Mouse (Mus musculus): ENCODE measurements around the gene Cpne8.
"Not testable (repeated sequence)": the region's sequence is repeated elsewhere in the genome, so short reads cannot be mapped to it uniquely, and the experiment has no call there.

The Cpne8 gene

DNA sequence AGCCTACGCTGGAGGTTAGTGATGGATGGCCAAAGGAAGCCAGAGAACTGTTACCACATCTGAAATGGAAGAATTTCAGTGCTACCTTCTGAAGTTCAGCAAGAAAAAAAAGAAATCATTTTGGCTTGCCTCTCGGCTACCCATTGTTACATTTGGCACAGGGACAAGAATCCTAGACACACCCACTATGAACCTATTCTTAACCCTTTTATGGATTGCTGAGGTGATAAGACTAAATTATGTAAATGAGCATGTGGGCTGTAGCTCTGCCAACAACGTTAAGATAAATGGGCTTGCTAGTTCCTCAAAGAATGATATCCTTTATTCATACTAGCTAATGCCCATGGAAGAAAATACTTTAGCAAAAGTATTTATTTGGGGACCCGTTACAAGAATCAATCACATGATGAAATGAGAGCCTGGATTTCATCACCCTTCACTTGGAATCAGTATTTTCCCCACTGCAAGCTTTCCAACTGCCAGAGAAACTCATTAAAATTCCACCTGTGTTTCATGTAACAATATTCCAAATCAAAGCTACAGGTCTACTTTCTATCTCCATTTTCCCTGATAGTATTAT lies 69.3 kb downstream of the Cpne8 start:
- DNase-seq = no peak

DNA sequence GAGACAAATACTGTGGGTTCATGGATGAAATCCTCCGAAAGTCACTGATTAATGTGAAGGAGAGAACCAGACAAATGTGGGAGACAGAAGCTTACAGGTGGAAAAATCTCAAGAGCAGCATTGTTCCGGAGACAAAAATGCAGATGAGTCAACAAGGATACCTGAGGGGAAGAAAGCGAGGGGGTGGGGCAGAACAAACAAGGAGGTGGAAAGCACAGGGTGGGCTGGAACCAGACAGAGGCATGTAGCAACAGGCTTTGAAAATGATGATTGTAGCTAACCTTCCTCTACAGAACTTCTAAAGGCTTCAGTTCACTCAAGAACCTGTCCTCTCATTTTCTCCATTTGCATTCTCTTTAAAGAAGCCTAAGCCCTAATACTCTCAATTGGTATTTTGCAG lies 70.9 kb downstream of the Cpne8 start:
- DNase-seq = no peak

DNA sequence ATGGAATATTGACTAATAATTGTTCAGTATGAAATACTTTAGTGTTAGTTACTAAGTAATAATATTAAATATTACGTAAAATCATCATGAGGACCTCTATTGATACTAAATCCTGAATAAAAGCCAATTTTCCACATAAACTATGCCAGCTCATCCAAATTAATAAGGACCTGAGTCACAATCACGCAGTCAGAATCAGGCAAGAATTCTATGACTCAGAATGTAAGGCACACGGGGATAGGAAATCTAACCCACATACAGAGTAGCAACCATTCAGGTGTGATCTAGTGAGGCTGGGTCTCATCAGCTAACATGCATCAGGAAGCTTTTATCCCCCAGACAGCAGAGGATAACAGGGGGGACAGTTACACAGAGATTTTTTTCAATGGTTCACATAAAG lies 72.1 kb downstream of the Cpne8 start:
- DNase-seq = no peak

DNA sequence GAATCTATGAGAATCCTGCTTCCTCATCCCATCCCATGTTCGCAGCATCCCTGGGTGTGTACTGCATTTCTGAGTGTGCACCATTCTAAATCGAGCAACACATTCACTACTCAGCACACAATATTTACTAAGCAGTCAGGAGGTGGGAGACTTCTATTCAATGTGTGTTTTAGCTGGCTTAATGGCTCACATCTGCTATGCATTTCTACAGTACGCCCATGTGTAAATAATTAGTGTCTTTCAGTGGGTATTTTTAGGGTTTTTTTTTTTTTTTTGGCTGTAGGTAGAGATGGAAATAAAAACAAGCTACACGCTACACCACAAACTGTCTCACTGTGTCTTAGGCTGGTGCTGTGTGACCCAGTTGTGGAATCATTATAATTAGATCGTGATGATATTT lies 75.6 kb downstream of the Cpne8 start:
- no peak for DNase-seq

DNA sequence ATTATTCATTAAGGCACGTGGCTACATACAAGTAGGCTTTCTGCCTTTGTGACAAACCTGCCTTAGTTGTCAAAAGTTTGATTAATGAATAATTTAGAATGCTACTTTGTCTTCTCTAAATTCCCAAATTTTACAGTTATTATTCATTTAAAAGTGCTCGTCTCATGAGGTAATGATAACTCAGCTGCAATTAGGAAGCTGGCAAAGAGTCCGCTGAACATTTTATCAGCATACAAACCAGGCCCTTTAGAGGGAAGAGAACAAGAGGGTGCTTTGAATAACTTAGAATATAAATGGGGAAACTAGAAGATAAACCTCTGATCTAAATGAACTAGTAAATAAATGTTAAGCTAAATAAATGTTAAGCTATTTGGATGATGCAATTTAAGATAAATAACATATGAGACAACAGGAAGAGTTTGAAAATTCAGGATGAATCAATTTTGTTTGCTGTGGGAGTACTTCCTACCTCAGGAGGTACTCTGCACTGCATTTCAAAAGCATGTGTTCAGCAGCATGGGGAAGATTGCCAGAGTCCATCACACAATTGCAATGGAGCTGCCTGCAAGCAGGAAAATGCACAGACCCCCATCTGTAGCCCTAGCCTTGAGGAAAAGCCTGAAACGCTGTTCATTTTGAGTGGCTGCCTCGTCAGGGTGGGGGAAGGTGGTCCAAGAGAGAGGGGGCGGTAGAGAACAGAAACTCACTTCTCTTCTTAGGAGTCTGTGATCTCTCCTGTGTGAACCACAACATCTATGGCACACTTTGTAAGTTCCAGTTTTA lies 81.3 kb downstream of the Cpne8 start:
- no peak for DNase-seq

DNA sequence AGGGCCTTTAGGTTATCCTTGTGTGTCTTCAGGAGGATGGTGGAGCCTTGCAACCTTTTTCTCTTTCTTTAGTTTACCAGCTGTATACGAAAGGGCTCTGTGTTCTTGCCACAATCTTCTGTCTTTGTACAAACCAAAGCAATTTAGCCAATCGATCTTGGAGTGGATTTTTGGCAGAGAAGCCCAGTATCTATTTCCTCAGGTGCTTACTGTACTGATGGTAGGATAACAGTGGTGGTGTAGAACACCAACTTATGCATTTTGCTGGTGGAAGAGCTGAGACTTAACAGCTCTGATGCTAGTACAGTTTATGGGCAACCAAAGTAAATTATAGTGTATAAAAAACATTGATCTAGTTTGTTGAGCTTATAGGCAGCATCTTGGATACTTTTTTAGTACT lies 83.6 kb downstream of the Cpne8 start:
- DNase-seq = no peak

DNA sequence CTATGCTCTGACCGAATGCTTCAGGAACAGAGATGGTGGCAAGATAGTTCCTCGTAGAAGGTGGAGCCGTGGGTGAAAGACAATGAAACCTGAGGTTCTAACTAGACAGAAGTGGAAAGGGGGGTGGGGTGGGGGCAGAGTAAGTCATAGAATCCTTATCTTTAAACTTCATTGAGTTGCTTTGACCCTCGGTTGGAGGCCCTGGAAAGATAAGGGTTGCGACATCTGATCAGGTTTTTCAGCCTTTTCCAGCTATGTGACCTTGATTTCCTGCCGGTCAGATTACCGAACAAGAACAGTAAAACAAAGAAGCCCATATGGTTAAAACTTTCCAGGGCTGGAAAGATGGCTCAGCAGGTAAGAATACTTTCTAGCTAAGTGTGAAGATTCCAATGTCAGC lies 89.6 kb downstream of the Cpne8 start:
- no peak for DNase-seq

DNA sequence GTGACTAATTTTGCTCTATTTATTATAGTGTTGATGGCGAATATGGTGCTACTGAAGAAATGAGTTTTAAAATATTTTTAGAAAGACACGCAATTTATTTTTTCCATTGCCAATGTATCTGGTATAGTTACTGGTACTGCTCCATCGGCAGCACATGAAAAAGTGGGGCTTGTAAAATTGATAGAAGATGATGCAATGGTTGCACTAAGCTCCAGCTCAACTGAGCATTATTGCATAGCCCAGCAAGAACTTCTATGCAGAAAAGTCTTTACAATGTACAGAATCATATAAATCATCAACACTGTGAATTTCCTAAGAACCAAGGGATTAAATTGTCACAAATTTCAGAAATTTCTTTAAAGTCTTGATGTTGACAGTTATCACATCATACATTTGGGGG lies 101.8 kb downstream of the Cpne8 start:
- DNase-seq = no peak

DNA sequence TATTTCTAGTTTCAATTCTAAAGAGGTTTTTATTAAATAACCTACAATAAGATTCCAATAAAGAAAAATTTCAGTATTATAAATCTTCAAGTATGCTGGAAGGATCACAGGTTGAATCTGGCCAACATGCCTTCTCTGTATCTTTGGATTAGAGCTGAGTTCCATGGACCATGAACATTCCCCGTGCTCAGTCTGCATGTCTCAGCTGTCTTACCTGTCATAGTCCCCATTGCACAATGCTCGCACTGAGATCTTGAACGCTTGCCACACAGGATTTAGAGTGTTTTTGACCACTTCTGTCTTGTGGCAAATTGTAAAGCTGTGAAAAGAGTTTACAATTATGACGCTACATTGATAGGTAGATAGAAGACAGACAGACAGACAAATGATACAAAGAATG lies 110.0 kb downstream of the Cpne8 start:
- no peak for DNase-seq

DNA sequence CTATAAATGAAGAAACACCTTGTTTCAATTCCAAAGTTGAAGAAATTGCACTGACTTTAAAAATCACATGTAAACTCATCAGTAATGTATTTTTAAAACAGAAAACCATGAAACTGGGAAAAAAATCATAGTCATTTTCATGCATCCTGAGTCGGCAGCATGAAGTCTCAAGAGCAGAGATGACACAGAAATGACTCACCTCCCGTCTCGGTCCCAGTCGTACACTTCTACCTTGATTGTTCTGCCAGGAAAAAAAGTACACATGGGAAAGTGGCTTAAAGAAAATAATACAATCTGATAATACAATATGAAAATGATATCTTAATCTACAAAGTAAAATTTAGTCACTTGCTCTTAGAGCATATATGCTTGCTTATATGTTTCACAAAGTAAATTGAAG lies 111.2 kb downstream of the Cpne8 start:
- DNase-seq = no peak

DNA sequence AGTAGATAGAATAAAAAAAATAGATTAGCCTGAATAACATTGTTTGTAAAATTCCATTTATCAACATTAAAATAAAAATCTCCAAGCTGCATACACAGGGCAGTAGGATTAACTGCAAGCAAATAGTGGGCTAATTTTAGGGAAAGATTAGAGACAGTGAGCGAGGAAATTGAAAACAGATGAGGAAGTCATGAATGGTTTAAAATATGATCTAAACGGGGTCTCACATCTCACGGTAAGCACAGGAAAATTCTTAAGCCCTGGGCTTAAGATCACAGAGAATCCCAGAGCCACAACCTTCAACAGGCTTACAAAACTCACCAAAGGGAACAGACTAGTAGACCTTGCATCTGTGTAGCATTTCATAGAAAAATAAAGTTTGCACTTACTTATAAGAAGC lies 115.2 kb downstream of the Cpne8 start:
- DNase-seq = no peak

DNA sequence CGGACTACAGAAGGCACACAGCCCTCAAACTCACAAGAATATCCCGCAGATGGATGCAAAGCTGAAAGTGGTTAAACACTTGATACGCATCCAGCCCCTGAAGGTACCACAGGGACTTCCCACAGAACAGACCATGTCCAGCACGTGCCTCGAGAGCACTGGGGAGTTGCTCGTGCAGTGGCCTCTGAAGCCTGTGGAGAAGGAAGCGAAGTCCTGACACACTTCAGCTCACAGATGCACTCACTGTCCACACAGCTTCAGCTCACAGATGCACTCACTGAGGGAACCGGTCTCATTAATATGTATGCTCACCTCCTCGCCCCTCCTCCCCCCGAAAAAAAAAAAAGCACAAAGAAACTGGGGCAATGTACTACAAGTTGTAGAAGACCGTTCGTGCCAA lies 117.6 kb downstream of the Cpne8 start:
- no peak for DNase-seq

DNA sequence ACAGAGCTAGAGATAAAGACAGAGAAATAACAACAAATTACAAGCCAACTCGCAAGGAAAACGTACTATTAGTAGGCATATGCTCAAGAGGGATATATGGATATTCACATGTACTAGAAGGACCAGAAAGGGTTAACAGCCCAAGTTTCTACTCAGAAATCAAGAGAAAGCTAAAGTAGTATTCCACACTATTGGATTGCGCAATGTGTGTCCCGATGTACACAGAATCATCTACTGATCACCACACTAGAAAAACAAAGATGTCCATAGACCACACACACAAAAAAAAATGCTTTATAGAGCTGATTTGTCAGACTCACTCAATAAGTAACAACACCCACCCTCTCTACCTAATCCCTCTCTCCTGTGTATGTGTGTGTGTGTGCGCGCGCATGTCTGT lies 130.6 kb downstream of the Cpne8 start:
- DNase-seq = no peak

DNA sequence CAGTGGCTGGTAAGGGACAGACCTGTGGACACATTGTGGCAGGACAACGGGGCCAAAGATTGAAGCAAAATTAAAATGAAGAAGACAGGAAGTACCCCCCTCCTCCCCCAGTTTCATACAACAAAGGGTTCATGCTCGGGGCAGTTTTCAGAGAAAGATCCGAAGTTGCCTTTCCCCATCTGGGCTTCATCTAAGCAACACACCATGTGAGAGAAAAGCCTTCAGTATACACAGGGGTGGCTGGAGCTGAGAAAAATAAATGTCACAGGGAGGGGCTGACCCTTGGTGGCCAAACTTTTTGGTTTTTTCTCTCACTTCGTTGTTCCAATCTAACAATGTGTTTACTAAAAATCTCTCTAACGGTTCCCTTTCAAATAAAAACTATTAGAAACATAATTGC lies 135.8 kb downstream of the Cpne8 start:
- no peak for DNase-seq

DNA sequence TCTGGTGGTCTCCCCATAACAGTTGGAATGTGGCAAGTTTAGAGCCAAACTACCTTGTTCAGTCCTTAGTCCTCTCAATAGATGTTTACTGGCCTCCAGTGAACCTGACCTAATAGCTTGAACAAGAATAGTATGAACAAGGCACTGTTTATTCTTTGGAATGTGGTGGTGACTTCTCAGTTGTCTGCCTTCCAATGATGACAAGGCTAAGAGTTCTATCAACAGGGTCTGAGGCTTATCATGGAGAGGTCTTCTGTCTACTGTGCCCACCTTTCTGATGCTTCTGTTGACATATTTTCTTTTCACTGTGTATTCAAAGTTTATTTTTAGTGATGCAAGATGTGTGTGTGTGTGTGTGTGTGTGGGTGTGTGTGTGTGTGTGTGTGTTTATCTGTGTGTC lies 137.1 kb downstream of the Cpne8 start:
- no peak for DNase-seq

DNA sequence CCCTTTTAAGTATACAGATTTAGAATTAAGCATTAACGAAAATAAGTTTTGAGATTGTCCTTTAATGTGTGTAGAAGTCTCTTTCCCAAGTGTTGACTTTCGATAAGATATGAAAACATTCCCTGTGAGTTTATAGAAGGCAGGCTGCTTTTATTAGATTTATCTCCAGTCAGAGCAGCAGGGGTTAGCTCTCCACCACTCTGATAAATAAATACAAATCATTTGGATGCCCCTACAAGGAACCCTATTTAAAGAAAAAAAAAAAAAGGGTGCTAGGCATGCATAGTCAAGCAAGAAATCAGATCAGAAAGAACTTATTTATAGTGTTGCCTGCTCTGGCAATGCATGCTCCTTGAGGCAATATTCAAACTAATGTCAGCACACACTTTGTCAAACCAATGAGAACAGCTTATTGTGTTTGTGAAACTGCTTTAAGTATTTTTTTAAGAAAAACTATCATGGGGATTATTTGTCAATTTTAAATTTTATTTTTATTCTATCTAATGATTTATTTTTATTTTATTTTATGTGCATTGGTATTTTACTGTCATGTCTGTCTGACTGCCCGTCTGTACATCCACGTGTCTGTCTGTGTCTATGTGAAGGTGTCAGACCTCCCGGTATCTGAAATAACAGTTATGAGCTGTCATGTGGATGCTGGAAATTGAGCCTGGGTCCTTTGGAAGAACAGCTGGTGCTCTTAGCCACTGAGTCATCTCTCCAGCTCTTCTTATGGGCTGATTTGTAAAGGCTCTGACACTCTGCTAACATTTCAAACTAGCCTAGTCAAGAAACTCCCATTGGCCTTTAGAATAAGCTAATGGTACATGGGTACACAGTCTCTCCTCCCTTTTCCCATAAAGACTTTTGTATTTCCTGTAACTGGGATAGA lies 142.7 kb downstream of the Cpne8 start:
- DNase-seq = no peak

DNA sequence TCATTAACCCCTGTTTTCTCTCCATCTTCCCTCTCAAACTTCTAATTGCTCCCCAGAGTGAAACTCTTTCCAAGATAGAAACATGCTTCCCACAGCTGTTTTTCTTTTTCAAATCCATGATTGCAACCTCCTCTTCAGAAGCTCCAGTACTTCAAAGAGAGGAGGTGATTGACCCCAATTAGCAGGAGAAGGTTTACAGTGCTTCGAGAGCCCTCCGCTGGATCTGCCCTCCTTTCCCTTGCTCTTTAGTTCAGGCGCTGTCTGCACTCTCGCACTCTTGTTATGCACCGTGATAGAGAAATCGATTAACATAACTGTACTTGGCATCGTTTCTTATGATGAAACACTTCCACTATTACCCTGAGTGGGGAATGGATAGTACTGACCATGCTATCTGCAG lies 143.5 kb downstream of the Cpne8 start:
- DNase-seq = no peak

DNA sequence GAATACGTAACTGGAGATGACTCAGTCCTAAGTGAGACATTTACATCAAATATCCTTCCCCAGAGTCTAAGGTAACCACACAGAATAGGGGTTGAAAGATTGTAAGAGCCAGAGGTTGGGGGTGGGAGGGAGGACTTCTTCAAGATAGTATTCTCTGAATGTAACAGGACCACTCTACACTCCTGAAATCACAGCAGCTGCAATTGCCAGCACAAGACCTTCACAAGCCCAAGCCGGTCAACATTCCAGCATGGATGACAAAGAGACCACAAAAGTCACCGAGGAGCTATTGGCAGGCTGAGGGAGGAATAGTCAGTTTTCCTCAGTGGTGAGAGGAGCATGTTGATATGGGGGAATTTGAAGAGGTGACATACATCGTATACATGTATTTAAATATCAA lies 166.5 kb downstream of the Cpne8 start:
- DNase-seq = no peak

DNA sequence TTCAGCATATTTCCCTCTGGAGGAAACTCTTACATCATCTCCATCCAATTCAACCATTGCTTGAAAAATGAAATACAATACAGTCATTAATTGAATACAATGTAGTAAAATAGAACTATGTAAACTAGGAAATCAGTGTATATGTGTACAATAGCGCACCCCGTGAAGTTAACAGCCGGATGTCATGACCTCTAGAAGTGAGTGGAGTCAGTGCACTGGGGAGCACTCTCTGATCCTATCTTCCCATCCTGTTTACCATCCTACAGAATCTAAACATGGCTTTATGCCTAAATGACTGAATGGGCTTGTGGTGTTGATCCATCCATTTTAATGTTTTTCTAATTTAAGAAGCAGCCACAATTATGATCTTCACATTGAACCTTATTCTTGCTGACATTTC lies 182.2 kb downstream of the Cpne8 start:
- DNase-seq = no peak

DNA sequence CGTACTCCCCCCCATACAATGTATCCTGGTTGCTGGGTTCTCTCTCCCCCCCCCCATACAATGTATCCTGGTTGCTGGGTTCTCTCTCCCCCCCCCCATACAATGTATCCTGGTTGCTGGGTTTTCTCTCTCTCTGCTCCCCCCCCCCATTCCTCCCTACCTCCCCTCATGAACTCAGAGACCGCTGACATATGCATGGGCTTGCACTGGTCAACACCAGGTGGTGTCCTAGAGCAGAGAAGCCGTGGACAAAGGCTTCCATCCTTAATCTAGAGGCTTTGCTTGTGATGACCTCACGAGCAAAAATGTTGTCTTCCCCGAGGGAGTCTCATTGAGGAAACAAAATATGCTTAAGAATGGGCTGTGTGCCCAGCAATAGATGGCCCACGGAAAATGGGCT lies 187.7 kb downstream of the Cpne8 start:
- no peak for DNase-seq

DNA sequence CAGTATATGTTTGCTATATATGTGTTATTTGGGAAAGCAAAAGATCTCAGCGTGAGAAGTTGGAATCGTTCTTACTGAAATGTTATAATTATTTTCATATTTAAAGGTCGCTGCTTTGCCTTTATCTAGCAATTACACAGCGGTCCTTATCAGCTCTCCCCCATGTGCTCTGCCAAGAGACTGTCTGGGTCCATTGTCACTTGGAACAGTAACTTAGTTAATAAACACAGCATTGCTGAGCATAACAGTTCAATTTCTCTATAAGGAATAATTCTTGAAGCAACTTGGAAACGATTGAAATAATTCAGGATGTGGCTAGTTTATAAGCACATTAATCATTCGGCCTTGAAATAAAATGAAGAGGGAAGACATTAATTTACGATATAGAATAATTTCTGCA lies 189.0 kb downstream of the Cpne8 start:
- DNase-seq = no peak

DNA sequence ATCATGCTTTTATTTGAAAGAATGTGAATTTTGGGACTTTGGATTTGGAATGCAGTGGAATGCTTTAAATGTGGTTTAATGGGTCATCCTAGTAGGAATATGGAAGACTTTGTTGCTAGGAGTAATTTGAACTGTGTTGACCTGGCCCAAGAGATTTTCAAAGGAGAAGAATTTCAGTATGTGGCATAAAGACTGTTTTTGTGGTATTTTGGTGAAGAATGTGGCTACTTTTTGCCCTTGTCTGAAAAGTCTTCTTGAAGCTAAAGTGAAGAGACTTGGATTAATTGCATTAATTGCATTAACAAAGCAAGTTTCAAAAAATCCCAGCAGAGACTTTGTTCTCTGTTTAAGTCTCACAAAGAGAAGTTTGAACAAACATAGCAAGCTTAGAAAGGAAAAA lies 208.7 kb downstream of the Cpne8 start:
- not testable (repeated sequence) for DNase-seq

DNA sequence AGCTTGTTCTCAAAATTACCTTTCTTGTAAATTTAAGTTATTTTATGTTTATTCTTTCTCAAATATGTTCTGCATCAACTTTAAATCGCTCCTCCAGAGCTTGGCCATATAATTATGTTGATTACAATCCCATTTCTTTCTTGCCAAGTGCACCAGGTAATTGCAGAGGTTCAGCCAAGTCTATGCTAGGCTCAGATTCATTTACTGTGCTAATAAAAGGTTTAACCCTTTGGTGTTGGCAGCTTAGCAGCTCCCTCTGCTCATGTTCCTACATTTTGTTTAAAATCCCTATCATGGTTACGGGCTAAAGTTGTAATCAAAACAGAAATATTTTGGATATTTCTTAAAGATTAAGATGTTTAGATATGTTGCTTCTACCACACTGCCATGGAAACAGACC lies 216.0 kb downstream of the Cpne8 start:
- no peak for DNase-seq

DNA sequence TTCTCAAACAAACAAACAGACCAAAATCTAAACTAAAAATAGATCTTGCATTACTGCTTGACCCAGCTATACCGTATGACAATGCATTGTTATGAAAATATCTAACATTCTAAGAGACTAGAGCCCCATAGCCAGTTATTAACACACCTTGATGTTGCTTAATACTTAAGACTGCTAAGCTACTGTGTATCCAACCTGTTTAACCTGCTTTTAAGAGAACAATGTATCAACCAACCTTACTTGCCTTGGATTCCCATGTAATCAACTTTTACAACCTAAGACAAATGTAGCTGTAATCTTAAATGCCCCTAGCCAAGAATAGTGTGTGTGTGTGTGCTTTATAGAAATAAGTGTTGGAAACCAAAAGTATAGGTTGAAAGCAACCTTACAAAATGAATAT lies 233.2 kb downstream of the Cpne8 start:
- DNase-seq = no peak

Measured in B cell, adult 2 months (primary cell).